Mouse (Mus musculus): ENCODE measurements around the gene Gm12117. TPM values are rescaled to one million over a fixed set of nuclear protein-coding genes. Genes with fewer than 3 reads are reported as not detected.

Gm12117 gene
- total RNA-seq (2012; rRNA removed), result 3.3 and 4.3 TPM in 2 replicates

GRCm38 (mm10) chr11:33276637-33277036 is at the start of gene Gm12117:
Gene Gm12117 (minus strand): TSS chr11:33276737.
- no peak within 1 kb of the TSS for H3K4me3 ChIP-seq (ENCODE audit: insufficient read depth in 1 of 2, low read depth in 1 of 2, low read length in 2 of 2, poor library complexity in 1 of 2, severe bottlenecking in 1 of 2)
- H3K9ac ChIP-seq (ENCODE audit: insufficient read depth, low read depth, low read length, poor library complexity, severe bottlenecking), result no peak within 1 kb of the TSS
- no peak within 1 kb of the TSS for H3K27ac ChIP-seq (ENCODE audit: insufficient read depth, low read depth, low read length, poor library complexity, severe bottlenecking)
- no peaks in the 10 kb centered on the region for H3K4me1 ChIP-seq (ENCODE audit: control insufficient read depth in 2 of 2, insufficient read depth in 2 of 2, low read length in 2 of 2, poor library complexity in 1 of 2)
- TF ChIP-seq HCFC1 (IDR thresholded peaks at IDR 0.05; ENCODE audit: borderline replicate concordance, insufficient read depth, low read length), result no peak
- no peak for TF ChIP-seq MAFK (IDR thresholded peaks at IDR 0.05; ENCODE audit: insufficient read depth, low read depth, low read length)
- no peak for TF ChIP-seq ZNF384 (IDR thresholded peaks at IDR 0.05; ENCODE audit: low read depth, low read length)
- DNase-seq (ENCODE audit: low read depth, low spot score), result no peak
- H3K36me3 ChIP-seq (ENCODE audit: control insufficient read depth, insufficient read depth, low read length, poor library complexity, severe bottlenecking), result peaks cover 15% of the 10 kb centered on the region
- H3K9me3 ChIP-seq (ENCODE audit: control insufficient read depth, insufficient read depth, low read depth, low read length), result no peaks in the 10 kb centered on the region
- in situ Hi-C loops (cut with MboI; ENCODE audit: low sequenced_read_pairs in 2 of 2, unreplicated experiment in 2 of 2), result no loop called here

GRCm38 (mm10) chr11:33319006-33319611 is 42.6 kb upstream of the Gm12117 start:
- DNase-seq (ENCODE audit: low read depth, low spot score), result no peak
- H3K27ac ChIP-seq (ENCODE audit: insufficient read depth, low read depth, low read length, poor library complexity, severe bottlenecking), result no peak overlapping the region
- in situ Hi-C loops (cut with MboI; ENCODE audit: low sequenced_read_pairs in 2 of 2, unreplicated experiment in 2 of 2), result no loop called here

DNA sequence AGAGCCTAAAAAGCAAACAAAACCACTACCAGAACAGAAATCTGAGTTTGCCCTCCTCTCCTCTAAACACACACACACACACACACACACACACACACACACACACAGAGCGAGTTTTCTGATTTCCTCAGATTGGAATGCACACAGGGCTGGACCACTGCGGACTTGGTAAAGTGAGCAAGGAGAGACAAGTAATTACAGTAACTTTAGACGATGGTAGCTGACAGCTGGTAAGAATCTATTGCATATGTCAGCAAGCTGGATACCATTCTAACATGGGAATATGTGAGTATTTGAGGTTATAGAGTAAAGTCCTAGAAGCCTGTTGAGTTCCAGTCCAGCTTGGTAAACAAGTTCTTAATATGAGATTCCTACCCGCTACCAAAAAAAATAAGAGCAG is 33.0 kb upstream of the Gm12117 start:
- in situ Hi-C loops (cut with MboI; ENCODE audit: low sequenced_read_pairs in 2 of 2, unreplicated experiment in 2 of 2), result no loop called here
- DNase-seq (ENCODE audit: low read depth, low spot score), result no peak
- TF ChIP-seq ZC3H11A (IDR thresholded peaks at IDR 0.05; ENCODE audit: borderline replicate concordance, low read depth, low read length) (no peak), ZNF384 (IDR thresholded peaks at IDR 0.05; ENCODE audit: low read depth, low read length) (no peak), HCFC1 (IDR thresholded peaks at IDR 0.05; ENCODE audit: borderline replicate concordance, insufficient read depth, low read length) (no peak), MAFK (IDR thresholded peaks at IDR 0.05; ENCODE audit: insufficient read depth, low read depth, low read length) (no peak)

More at GRCm38 (mm10) chr11:33319006-33319611, 42.6 kb upstream of the Gm12117 start:
- Histone ChIP-seq H3K4me3 (ENCODE audit: insufficient read depth in 1 of 2, low read depth in 1 of 2, low read length in 2 of 2, poor library complexity in 1 of 2, severe bottlenecking in 1 of 2) (no peak overlapping the region), H3K9ac (ENCODE audit: insufficient read depth, low read depth, low read length, poor library complexity, severe bottlenecking) (no peak overlapping the region), H3K4me1 (ENCODE audit: control insufficient read depth in 2 of 2, insufficient read depth in 2 of 2, low read length in 2 of 2, poor library complexity in 1 of 2) (no peaks in the 10 kb centered on the region), H3K9me3 (ENCODE audit: control insufficient read depth, insufficient read depth, low read depth, low read length) (no peaks in the 10 kb centered on the region), H3K36me3 (ENCODE audit: control insufficient read depth, insufficient read depth, low read length, poor library complexity, severe bottlenecking) (peaks cover 8% of the 10 kb centered on the region; the same call in 1 of the 2 replicates)
- TF ChIP-seq MAFK (IDR thresholded peaks at IDR 0.05; ENCODE audit: insufficient read depth, low read depth, low read length), result no peak
- TF ChIP-seq ZC3H11A (IDR thresholded peaks at IDR 0.05; ENCODE audit: borderline replicate concordance, low read depth, low read length), result no peak
- TF ChIP-seq CHD2 (IDR thresholded peaks at IDR 0.05; ENCODE audit: low read depth, low read length), result no peak
- TF ChIP-seq ZNF384 (IDR thresholded peaks at IDR 0.05; ENCODE audit: low read depth, low read length), result no peak
- no peak for TF ChIP-seq HCFC1 (IDR thresholded peaks at IDR 0.05; ENCODE audit: borderline replicate concordance, insufficient read depth, low read length)

GRCm38 (mm10) chr11:33300859-33301258 is 24.3 kb upstream of the Gm12117 start:
- Histone ChIP-seq H3K4me3 (ENCODE audit: insufficient read depth in 1 of 2, low read depth in 1 of 2, low read length in 2 of 2, poor library complexity in 1 of 2, severe bottlenecking in 1 of 2) (no peak overlapping the region), H3K4me1 (ENCODE audit: control insufficient read depth in 2 of 2, insufficient read depth in 2 of 2, low read length in 2 of 2, poor library complexity in 1 of 2) (no peaks in the 10 kb centered on the region), H3K9ac (ENCODE audit: insufficient read depth, low read depth, low read length, poor library complexity, severe bottlenecking) (no peak overlapping the region), H3K36me3 (ENCODE audit: control insufficient read depth, insufficient read depth, low read length, poor library complexity, severe bottlenecking) (peaks cover 2% of the 10 kb centered on the region), H3K9me3 (ENCODE audit: control insufficient read depth, insufficient read depth, low read depth, low read length) (no peaks in the 10 kb centered on the region), H3K27ac (ENCODE audit: insufficient read depth, low read depth, low read length, poor library complexity, severe bottlenecking) (no peak overlapping the region)
- in situ Hi-C loops (cut with MboI; ENCODE audit: low sequenced_read_pairs in 2 of 2, unreplicated experiment in 2 of 2), result no loop called here
- TF ChIP-seq CHD2 (IDR thresholded peaks at IDR 0.05; ENCODE audit: low read depth, low read length) (no peak), ZC3H11A (IDR thresholded peaks at IDR 0.05; ENCODE audit: borderline replicate concordance, low read depth, low read length) (no peak), HCFC1 (IDR thresholded peaks at IDR 0.05; ENCODE audit: borderline replicate concordance, insufficient read depth, low read length) (no peak), ZNF384 (IDR thresholded peaks at IDR 0.05; ENCODE audit: low read depth, low read length) (no peak)
- no peak for DNase-seq (ENCODE audit: low read depth, low spot score)

More for the DNA sequence above, 33.0 kb upstream of the Gm12117 start:
- Histone ChIP-seq H3K36me3 (ENCODE audit: control insufficient read depth, insufficient read depth, low read length, poor library complexity, severe bottlenecking) (no peaks in the 10 kb centered on the region; the same call in 1 of the 2 replicates), H3K4me3 (ENCODE audit: insufficient read depth in 1 of 2, low read depth in 1 of 2, low read length in 2 of 2, poor library complexity in 1 of 2, severe bottlenecking in 1 of 2) (no peak overlapping the region), H3K9ac (ENCODE audit: insufficient read depth, low read depth, low read length, poor library complexity, severe bottlenecking) (no peak overlapping the region), H3K9me3 (ENCODE audit: control insufficient read depth, insufficient read depth, low read depth, low read length) (no peaks in the 10 kb centered on the region), H3K4me1 (ENCODE audit: control insufficient read depth in 2 of 2, insufficient read depth in 2 of 2, low read length in 2 of 2, poor library complexity in 1 of 2) (no peaks in the 10 kb centered on the region), H3K27ac (ENCODE audit: insufficient read depth, low read depth, low read length, poor library complexity, severe bottlenecking) (no peak overlapping the region)

DNA sequence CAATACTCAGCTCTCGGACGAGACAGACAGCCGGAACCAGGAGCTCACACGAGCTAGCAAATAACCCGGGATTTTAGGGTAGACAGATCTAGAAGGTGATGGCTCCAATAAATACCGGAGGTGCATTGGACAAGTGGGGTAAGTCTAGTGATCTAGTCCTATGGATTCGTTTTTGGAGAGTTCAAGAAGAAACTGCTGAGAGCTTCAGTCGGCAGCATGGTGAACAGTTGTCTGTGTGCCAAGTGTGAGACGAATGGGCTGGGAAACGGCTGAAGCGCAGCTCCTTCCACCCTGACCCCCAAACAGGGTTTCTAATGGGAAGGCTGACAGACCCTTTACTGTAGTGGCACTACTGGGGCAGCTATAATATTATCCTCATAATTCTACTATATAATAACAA is 22.8 kb upstream of the Gm12117 start:
- DNase-seq (ENCODE audit: low read depth, low spot score), result no peak
- H3K36me3 ChIP-seq (ENCODE audit: control insufficient read depth, insufficient read depth, low read length, poor library complexity, severe bottlenecking), result peaks cover 2% of the 10 kb centered on the region
- H3K9me3 ChIP-seq (ENCODE audit: control insufficient read depth, insufficient read depth, low read depth, low read length), result no peaks in the 10 kb centered on the region
- no peak overlapping the region for H3K4me3 ChIP-seq (ENCODE audit: insufficient read depth in 1 of 2, low read depth in 1 of 2, low read length in 2 of 2, poor library complexity in 1 of 2, severe bottlenecking in 1 of 2)
- in situ Hi-C loops (cut with MboI; ENCODE audit: low sequenced_read_pairs in 2 of 2, unreplicated experiment in 2 of 2), result no loop called here
- no peak overlapping the region for H3K9ac ChIP-seq (ENCODE audit: insufficient read depth, low read depth, low read length, poor library complexity, severe bottlenecking)
- TF ChIP-seq ZNF384 (IDR thresholded peaks at IDR 0.05; ENCODE audit: low read depth, low read length) (no peak), CHD2 (IDR thresholded peaks at IDR 0.05; ENCODE audit: low read depth, low read length) (no peak), HCFC1 (IDR thresholded peaks at IDR 0.05; ENCODE audit: borderline replicate concordance, insufficient read depth, low read length) (no peak), ZC3H11A (IDR thresholded peaks at IDR 0.05; ENCODE audit: borderline replicate concordance, low read depth, low read length) (no peak), MAFK (IDR thresholded peaks at IDR 0.05; ENCODE audit: insufficient read depth, low read depth, low read length) (no peak)
- H3K4me1 ChIP-seq (ENCODE audit: control insufficient read depth in 2 of 2, insufficient read depth in 2 of 2, low read length in 2 of 2, poor library complexity in 1 of 2), result no peaks in the 10 kb centered on the region
- no peak overlapping the region for H3K27ac ChIP-seq (ENCODE audit: insufficient read depth, low read depth, low read length, poor library complexity, severe bottlenecking)
